Mouse (Mus musculus) brain, embryonic 14.5 days (tissue): Measurements from ENCODE around the gene Skor1. TPM values are rescaled to one million over a fixed set of nuclear protein-coding genes. Genes with fewer than 3 reads are reported as not detected.

Source experiments
- DNase-seq: peaks from one replicate; pipeline ENCODE4 v3.0.0-alpha.2; 2011; ENCODE audit warnings: low read depth
- CTCF ChIP-seq: fragments of 200-500 bp; IDR thresholded peaks from 2 replicates; pipeline ENCODE4 v1.5.1; 2012; ENCODE audit warnings: inconsistent platforms, mild to moderate bottlenecking, moderate library complexity, borderline replicate concordance; ENCODE audit not compliant: insufficient read depth, insufficient read length; ENCODE audit errors: extremely low read depth
- POLR2A ChIP-seq: fragments of 200-500 bp; IDR thresholded peaks from 2 replicates; pipeline ENCODE4 v1.6.1; 2012; ENCODE audit warnings: mild to moderate bottlenecking, inconsistent platforms, borderline replicate concordance; ENCODE audit not compliant: poor library complexity, insufficient read depth, insufficient read length, severe bottlenecking; ENCODE audit errors: extremely low read depth
- polyA plus RNA-seq: library from polyadenylated mRNA; depleted of rRNA; stranded (reverse); fragments of >200 nt; gene quantifications from 2 replicates; pipeline ENCODE4 v1.2.3, GENCODE M21; 2012

Gene Skor1
- polyA plus RNA-seq, 1 experiment, result 16.7 TPM

DNA sequence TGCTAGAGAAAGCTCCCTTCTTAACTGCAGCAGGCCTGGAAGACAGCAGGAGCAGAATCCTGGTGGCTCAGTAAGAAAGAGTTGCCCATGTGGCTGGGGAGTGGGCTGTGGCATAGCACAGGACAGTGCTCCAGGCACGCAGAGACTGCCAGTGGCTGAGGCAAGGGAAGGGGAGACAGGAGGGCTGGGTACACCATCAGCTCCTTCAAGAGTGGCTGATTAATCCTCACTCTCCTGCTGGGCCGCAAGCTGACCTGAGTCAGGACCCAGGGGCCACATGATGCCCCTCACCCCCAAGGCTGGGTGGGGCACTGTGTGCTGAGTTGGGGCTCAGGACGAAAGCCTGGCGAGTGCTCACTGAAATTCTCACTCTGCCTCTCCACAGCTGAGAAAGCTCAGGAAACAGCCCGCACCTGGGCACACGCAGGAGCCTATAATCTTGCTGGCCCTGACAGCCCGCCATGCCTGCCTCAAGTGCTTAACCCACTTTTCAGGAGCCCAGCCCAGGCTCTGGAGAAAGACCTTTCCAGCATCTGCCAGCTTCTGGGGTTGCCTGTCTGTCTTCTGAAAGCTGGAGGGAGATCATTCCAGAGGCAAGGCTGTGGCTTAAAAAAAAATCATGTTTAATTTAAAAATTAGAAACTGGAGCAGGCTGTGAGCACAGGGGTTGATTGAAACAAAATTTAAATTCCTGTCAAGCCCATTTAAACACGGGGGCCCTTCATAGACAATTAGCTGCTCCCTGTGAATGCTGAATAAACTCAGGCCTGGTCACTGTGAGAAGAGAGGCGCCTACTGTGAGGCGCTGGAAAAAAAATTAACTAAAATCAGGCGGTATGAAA lies 32.8 kb upstream of the Skor1 start:
- DNase-seq, result peak; percentile 71
- TF ChIP-seq CTCF (no peak), POLR2A (no peak)

DNA sequence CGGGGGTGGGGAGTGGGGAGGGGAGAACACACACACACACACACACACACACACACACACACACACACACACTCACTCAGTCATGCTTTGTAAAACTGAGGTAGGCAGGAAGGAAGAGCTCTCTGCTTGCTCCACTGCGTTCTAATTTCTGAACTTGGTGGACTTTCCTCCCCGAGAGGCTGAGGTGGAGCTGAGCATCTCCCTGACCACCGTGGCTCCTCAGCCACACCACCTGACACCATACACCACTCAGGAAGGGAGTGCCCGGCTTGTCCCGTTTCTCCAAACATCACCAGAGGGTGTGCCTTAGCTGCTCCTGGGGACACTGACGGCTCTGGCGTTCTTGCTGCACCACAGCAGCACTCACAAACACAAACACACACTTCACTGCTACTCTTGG lies 29.5 kb upstream of the Skor1 start:
- DNase-seq, result no peak
- no peak for TF ChIP-seq POLR2A
- no peak for TF ChIP-seq CTCF

DNA sequence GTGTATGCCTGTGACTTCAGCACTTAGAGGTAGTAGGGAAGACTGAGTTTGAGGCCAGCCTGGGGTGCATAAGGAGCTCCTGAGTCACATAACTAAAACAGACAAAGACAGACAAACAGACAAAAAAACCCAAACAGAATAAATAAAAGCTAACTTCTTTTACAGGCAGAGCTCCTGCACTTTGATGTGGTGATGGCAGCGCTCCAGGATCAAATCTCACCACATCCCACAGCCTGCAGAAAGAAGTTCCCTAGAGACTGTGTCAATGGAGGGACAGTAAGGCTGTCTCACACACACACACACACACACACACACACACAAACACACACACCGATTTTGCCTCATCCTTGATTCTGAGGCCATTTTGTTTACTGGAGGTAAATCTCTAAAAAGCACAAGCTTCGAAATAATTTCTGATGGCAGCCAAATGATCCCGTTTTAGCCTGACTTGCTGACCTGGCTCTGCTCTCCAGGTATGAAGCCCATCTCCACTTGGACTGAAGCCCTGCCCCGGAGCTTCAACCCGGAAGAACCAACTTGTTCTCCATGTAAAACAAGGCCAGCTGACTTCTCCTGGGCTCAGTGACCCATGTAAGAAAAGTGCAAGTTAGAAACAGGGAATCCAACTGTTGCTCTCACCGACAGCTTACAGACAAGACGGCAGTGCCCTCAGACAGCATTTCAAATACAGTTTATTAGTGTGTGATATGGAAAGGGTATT lies 25.4 kb upstream of the Skor1 start:
- TF ChIP-seq POLR2A (no peak), CTCF (no peak)
- DNase-seq, result no peak

DNA sequence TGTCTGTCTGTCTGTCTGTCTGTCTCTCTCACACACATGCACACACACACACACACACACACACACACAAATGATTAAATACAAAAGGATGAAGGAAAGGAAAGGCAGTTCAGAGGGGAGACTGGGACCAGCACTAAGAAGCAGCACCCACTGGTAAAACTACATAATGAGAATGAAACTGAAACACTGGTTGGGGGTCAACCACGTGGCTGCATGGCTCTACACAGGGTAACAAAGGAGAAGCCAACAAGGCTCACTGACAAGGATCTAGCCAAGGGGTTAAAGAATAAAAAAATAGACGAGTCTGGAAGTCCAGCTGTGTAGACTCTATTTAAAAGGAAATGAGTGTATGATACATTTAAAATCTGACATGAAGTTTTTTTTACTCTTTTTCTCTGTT lies 23.2 kb upstream of the Skor1 start:
- DNase-seq, result no peak
- TF ChIP-seq CTCF (no peak), POLR2A (no peak)

DNA sequence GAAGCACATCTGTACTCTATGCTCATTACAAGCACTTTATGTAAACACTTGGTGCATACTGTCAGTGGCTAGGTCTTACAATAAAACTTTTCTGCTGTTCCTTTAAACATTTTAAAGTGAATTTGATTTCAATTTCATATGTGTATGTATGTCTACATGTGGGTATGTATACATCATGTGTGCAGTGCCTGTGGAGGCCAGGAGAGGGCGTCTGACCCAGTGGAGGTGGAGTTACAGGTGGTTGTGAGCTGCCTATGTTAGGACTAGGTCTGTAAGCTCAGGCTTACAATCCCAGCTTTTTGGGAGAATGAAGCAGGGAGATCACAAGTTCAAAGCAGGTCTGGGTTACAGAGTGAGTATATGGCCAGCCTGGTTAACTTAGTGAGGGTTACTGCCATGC lies 20.4 kb upstream of the Skor1 start:
- no peak for DNase-seq

DNA sequence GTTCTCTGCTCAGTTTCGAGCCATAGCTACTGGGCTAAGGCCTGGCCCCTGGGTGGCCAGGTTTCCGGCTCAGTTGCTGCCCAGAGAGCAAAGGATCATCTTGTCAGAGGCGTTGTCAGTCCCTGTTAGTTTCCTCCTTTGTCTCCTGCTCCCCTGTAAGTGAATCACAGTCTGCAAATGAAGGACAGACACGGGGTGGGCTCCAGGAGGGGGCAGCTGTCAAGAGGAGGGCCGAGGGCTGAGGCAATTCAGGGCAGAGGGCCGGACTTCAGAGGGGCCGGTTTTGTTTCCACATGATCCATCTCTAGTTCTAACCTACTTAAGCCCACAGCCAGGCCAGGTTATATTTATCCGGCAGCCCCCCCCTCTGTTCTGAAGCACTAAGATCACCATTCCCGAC lies 16.3 kb upstream of the Skor1 start:
- no peak for TF ChIP-seq CTCF
- no peak for TF ChIP-seq POLR2A
- DNase-seq, result no peak

More for the DNA sequence above, 20.4 kb upstream of the Skor1 start:
- TF ChIP-seq POLR2A, result no peak
- peak; percentile 8; the same call in 1 of the 2 replicates for TF ChIP-seq CTCF

DNA sequence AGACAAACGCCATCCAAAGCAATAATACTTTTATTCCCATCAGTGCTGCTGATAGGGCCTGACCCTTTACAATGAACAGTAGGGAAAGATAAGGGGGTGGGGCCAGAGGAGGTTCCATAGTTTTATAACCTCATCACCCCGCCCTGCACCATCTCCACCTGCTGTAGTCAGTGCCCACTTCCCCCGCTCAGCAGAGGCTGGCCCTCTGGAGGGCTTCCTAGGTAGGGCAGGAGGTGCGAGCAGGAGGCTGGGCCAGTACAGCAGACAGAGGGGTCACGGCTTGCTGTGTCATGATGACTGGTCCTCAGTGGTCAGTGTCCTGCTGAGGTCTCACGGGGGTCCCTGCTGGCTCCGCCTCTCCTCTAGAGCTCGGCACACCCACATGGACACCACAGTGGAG lies 15.0 kb upstream of the Skor1 start:
- no peak for DNase-seq
- TF ChIP-seq POLR2A, result no peak
- no peak for TF ChIP-seq CTCF

DNA sequence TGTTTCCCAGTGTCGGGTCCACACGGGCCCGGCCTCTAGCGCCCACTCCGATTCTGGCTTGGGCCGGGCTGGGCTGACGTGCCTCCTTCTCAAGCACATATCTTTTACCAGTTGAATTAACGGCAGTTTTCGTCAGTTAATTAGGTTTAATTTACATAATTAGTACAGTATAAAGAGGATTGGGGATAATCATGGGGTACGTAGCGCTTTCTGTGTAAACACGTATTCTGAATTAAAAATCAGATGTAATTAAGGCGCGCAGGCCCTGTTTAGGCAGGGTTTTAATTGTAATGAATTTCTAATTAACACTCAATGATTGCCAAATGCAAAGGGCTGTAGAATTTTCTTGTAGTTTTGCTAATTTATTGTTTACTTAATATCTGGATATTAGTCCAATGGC lies 3.2 kb upstream of the Skor1 start:
- DNase-seq, result peak; percentile 77
- TF ChIP-seq POLR2A (no peak), CTCF (no peak)

DNA sequence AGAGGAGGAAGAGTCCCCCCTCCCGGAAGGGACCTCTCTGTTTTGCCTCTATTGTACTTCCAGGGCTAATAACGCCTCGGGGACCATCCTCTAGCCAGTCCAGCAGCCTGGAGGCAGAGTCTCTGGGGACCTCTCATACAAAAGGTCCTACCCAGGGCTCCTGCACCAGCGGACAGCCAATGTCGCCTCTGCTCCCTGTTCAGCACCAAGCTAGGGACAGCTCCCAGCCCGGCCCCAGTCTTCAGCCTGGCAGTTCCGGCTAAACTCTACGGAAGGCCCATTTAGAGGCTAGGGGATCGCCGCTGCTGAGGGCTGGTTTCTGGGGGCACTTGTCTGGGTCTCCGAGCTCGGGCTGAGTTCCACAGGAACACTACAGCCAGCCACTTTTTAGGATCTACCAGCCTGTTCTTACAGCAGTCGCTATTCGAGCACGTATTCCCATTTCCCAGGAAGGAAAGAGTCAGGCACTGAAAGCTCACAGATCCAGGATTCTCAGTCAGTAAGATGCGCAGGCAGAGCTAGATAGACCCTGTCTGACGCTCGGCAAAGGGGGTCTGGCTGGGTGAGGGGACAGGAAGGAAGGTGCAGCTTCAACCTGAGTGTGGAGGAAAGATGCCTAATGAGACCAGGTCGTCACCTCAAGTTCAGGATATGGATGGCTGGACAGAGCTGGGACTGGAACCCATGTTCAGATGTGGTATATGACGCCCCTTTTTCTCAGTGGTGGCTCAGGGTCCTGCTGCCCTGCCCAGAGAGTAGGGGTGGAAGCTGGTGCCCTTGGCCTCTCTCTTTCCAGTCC lies 2.5 kb upstream of the Skor1 start:
- DNase-seq, result peak; percentile 23
- no peak for TF ChIP-seq CTCF
- no peak for TF ChIP-seq POLR2A

DNA sequence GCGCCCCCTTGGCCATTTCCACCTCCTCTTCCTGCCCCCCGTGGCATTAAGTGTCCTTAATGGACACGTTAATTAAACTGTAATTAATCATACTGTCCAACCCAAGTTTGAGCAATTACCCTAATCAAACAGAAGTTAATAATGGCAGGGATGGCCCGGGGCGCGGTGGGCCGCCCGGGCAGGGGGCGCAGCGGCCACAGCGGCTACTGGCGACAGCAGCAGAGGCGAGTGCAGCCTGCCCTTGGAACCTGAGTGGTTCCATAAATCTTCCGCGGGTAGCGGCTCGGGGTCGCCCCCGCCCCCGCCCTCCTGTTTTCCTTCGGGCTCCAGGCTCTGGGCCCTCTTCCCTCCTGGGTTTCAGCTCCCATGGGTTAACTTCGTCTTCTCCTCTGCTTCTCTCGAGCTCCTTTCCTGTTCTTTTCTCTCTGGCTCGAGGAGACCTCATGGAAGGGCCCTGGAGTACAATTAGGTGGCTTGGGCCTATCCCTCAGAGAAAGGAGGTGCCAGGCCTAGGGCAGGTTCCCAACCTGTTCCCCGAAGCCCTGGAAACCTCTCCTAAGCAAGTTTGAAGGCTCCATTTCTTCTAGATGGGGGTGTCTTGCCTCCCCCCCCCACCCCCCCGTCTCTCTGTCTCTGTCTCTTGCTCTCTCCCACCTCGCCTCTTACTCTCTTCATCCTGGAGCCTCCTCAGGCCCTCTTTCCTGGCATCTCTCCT lies 1.5 kb upstream of the Skor1 start:
- TF ChIP-seq CTCF, result no peak
- TF ChIP-seq POLR2A, result no peak
- DNase-seq, result no peak
